Mouse (Mus musculus): ENCODE results near the gene Prima1. TPM values are rescaled to one million over a fixed set of nuclear protein-coding genes. Genes with fewer than 3 reads are reported as not detected.

Prima1 gene
- polyA plus RNA-seq, 1 experiment from 2014 or later: 1.2 TPM

- ATAC-seq (replicated peaks; ENCODE audit: low FRiP score): peak; percentile 72
Observed at GRCm38 (mm10) chr12:103215877-103216610, 25.9 kb downstream of the Prima1 start.

DNA sequence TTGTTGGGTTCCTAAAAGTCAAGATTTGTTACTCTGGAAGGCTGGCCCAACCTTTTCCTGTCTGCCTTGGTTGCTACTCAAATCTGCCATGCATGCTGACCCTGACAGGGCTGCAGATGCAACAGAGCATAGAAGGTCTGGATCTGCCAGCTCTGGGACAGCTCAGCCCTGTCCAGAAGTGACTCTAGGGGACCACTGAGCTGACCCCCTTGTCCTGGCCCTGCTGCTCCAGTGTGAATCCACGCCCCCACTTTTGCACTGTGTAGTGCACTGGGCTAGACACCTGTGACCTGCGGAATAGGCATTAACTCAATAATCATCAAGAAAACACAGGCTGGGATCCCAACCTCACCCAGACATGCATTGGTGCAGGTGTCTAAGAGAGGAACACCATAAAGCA lies 27.2 kb downstream of the Prima1 start:
- 72% methylated on average over 2 of the region's 2 CpGs for WGBS
- no peaks in the 10 kb centered on the region for H3K9me3 ChIP-seq (replicated peaks)

More at GRCm38 (mm10) chr12:103215877-103216610, 25.9 kb downstream of the Prima1 start:
- Histone ChIP-seq H3K27me3 (no peaks in the 10 kb centered on the region), H3K36me3 (no peaks in the 10 kb centered on the region), H3K9me3 (replicated peaks) (no peaks in the 10 kb centered on the region), H3K4me2 (no peak overlapping the region), H3K27ac (peak overlapping the region; percentile 66), H3K9ac (no peak overlapping the region), H3K4me3 (replicated peaks) (no peak overlapping the region), H3K4me1 (peaks cover 35% of the 10 kb centered on the region)
- WGBS: 38% methylated on average over 6 of the region's 6 CpGs

GRCm38 (mm10) chr12:103214270-103214669 lies 27.7 kb downstream of the Prima1 start:
- ATAC-seq (replicated peaks; ENCODE audit: low FRiP score): no peak
- no peak overlapping the region for H3K4me2 ChIP-seq
- 30% methylated on average over 10 of the region's 10 CpGs for WGBS
- H3K27ac ChIP-seq: 0 out of 2 replicates have a peak overlapping the region, but pooled peaks have one; percentile 23
- no peak overlapping the region for H3K4me3 ChIP-seq (replicated peaks)
- no peak overlapping the region for H3K9ac ChIP-seq
- H3K9me3 ChIP-seq (replicated peaks): no peaks in the 10 kb centered on the region
- peaks cover 31% of the 10 kb centered on the region for H3K4me1 ChIP-seq
- H3K36me3 ChIP-seq: no peaks in the 10 kb centered on the region
- H3K27me3 ChIP-seq: no peaks in the 10 kb centered on the region

More for the DNA sequence above, 27.2 kb downstream of the Prima1 start:
- no peaks in the 10 kb centered on the region for H3K36me3 ChIP-seq
- H3K4me3 ChIP-seq (replicated peaks): no peak overlapping the region
- H3K9ac ChIP-seq: no peak overlapping the region
- H3K4me1 ChIP-seq: peaks cover 31% of the 10 kb centered on the region
- H3K27ac ChIP-seq: peak overlapping the region; percentile 66; the same call in 1 of the 2 replicates
- no peaks in the 10 kb centered on the region for H3K27me3 ChIP-seq
- ATAC-seq (replicated peaks; ENCODE audit: low FRiP score): no peak
- no peak overlapping the region for H3K4me2 ChIP-seq

DNA sequence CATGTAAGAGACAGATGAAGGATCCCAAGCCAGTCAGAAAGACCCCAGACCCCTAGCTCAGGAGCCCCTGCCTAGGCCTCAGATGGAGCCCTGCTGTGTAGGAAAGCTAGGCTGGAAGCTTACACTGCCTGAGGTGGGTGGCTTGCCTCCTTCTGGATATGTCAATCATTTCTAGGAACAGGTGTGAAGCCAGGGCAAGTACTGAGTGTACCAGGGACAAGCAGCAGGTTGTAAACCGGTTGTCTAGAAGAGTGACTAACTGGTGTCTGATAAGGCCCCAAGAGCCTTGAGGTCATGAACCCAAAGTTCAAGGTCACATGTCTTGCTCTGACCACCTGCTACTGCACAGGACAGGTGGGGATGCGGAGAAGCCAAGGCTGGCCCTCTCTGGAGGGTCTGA lies 28.4 kb downstream of the Prima1 start:
- no peak for ATAC-seq (replicated peaks; ENCODE audit: low FRiP score)
- H3K4me3 ChIP-seq (replicated peaks): no peak overlapping the region
- 81% methylated on average over 2 of the region's 2 CpGs for WGBS

GRCm38 (mm10) chr12:103211078-103211477 lies 30.9 kb downstream of the Prima1 start:
- Histone ChIP-seq H3K4me1 (peaks cover 25% of the 10 kb centered on the region), H3K4me2 (no peak overlapping the region), H3K27me3 (no peaks in the 10 kb centered on the region), H3K9me3 (replicated peaks) (no peaks in the 10 kb centered on the region), H3K4me3 (replicated peaks) (no peak overlapping the region), H3K9ac (no peak overlapping the region), H3K36me3 (no peaks in the 10 kb centered on the region), H3K27ac (no peak overlapping the region)
- 54% methylated on average over 5 of the region's 5 CpGs for WGBS
- ATAC-seq (replicated peaks; ENCODE audit: low FRiP score): no peak

More for the DNA sequence above, 28.4 kb downstream of the Prima1 start:
- Histone ChIP-seq H3K27me3 (no peaks in the 10 kb centered on the region), H3K9ac (no peak overlapping the region), H3K36me3 (no peaks in the 10 kb centered on the region), H3K27ac (no peak overlapping the region), H3K9me3 (replicated peaks) (no peaks in the 10 kb centered on the region), H3K4me1 (peaks cover 31% of the 10 kb centered on the region), H3K4me2 (no peak overlapping the region)

DNA sequence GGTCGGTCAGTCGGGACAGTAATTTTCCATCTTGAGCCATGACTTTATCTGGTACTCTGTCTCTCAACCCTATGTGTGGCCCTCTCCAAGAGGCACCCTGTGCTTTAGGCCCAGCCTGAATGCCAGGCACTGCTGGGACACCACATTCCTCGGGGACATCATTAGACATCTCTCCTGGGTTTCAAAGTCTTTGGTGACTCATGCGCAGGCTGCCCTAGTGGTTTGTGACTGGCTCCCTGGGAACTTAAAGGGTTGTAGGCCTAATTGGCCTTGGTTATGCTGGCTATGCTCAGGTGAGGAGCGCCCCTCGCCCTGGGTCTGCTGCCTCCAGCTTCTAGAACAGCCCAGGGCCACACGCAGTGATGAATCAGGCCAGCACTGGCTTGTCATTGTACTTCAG lies 32.4 kb downstream of the Prima1 start:
- no peak for ATAC-seq (replicated peaks; ENCODE audit: low FRiP score)
- Histone ChIP-seq H3K9ac (no peak overlapping the region), H3K9me3 (replicated peaks) (no peaks in the 10 kb centered on the region), H3K4me1 (peaks cover 10% of the 10 kb centered on the region), H3K4me3 (replicated peaks) (no peak overlapping the region), H3K27ac (no peak overlapping the region), H3K27me3 (no peaks in the 10 kb centered on the region), H3K4me2 (no peak overlapping the region), H3K36me3 (no peaks in the 10 kb centered on the region)
- 89% methylated on average over 7 of the region's 7 CpGs for WGBS

DNA sequence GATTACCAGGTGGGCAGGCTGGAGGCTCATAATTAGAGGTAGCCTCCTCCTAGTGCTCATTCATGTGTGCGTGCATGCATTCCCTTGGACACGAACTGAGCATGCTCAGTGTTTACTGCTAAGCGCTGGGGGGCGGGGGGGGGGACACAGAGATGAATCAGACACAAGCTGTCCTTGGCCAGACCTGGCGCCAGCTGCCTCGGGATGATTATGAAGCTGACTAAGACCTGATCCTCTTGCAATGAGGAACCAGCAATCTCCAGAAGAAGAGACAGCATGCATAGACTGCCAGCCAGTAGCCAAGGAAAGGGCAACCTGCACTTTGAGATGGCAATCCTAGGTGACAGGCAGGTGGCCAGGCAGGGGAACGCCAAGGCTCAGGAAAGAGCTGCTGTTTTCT lies 36.4 kb downstream of the Prima1 start:
- Histone ChIP-seq H3K4me3 (replicated peaks) (no peak overlapping the region), H3K36me3 (no peaks in the 10 kb centered on the region), H3K9me3 (replicated peaks) (no peaks in the 10 kb centered on the region), H3K4me1 (peaks cover 16% of the 10 kb centered on the region), H3K9ac (no peak overlapping the region), H3K27ac (no peak overlapping the region), H3K27me3 (no peaks in the 10 kb centered on the region), H3K4me2 (no peak overlapping the region)
- no peak for ATAC-seq (replicated peaks; ENCODE audit: low FRiP score)
- WGBS: 68% methylated on average over 7 of the region's 7 CpGs

- H3K27me3 ChIP-seq: no peaks in the 10 kb centered on the region
- H3K4me2 ChIP-seq: no peak overlapping the region
- no peak overlapping the region for H3K9ac ChIP-seq
- H3K9me3 ChIP-seq (replicated peaks): no peaks in the 10 kb centered on the region
- peaks cover 16% of the 10 kb centered on the region for H3K4me1 ChIP-seq
- peak; percentile 89 for ATAC-seq (replicated peaks; ENCODE audit: low FRiP score)
- no peaks in the 10 kb centered on the region for H3K36me3 ChIP-seq
- no peak overlapping the region for H3K4me3 ChIP-seq (replicated peaks)
- WGBS: 13% methylated on average over 11 of the region's 11 CpGs
- peak overlapping the region; percentile 48; the same call in 1 of the 2 replicates for H3K27ac ChIP-seq
Observed at GRCm38 (mm10) chr12:103202592-103203544, 39.1 kb downstream of the Prima1 start.

- H3K36me3 ChIP-seq: no peaks in the 10 kb centered on the region
- no peak overlapping the region for H3K9ac ChIP-seq
- H3K27me3 ChIP-seq: peaks cover 5% of the 10 kb centered on the region
- H3K27ac ChIP-seq: no peak overlapping the region
- WGBS: 68% methylated on average over 5 of the region's 5 CpGs
- ATAC-seq (replicated peaks; ENCODE audit: low FRiP score): no peak
- H3K4me2 ChIP-seq: no peak overlapping the region
- H3K4me1 ChIP-seq: no peaks in the 10 kb centered on the region
- H3K4me3 ChIP-seq (replicated peaks): no peak overlapping the region
- no peaks in the 10 kb centered on the region for H3K9me3 ChIP-seq (replicated peaks)
Observed at GRCm38 (mm10) chr12:103192996-103193395, 49.0 kb downstream of the Prima1 start.

DNA sequence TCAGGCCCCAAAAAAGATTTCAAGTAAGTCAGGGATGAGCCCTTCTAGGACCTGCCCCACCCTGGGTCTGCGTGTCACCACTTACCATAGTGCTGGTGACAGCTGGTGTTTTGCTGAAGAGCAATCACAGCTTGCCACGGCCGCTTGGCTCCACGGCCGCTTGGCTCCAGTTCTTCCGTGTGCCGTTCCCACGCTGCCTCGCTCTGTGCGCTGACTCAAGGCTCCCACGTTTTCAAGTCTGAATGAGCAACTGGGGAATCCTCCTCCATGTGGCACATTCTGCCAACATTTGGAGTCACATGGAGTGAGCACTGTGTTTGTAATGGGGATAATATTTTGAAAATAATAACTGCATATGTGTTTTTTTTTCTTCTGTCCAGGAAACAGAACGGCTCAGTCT lies 52.2 kb downstream of the Prima1 start:
- 69% methylated on average over 12 of the region's 12 CpGs for WGBS
- Histone ChIP-seq H3K36me3 (no peaks in the 10 kb centered on the region), H3K4me3 (replicated peaks) (no peak overlapping the region), H3K27ac (no peak overlapping the region), H3K4me1 (no peaks in the 10 kb centered on the region), H3K4me2 (no peak overlapping the region), H3K27me3 (peaks cover 13% of the 10 kb centered on the region), H3K9ac (no peak overlapping the region), H3K9me3 (replicated peaks) (no peaks in the 10 kb centered on the region)
- ATAC-seq (replicated peaks; ENCODE audit: low FRiP score): no peak

DNA sequence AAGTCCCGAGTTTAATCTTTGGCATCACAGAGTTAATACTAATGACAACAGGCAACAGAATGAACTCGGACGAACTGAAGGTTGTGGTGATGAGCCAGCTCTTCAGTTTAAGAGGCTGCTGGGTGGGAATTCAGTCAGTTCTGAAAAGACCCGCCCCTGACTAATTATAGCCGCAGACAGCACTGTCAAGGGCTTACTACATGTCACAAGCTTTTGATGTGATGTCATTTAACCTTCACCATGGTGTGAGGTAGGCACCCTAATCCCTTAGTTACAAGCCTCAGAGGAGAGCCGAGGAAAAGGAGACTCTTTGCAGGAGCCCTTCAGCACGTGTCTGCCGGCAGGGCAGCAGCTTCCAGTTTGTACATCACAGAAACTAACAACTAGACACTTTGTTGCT lies 53.7 kb downstream of the Prima1 start:
- H3K9ac ChIP-seq: no peak overlapping the region
- no peaks in the 10 kb centered on the region for H3K36me3 ChIP-seq
- ATAC-seq (replicated peaks; ENCODE audit: low FRiP score): no peak
- no peak overlapping the region for H3K27ac ChIP-seq
- 44% methylated on average over 8 of the region's 8 CpGs for WGBS
- peaks cover 13% of the 10 kb centered on the region for H3K27me3 ChIP-seq
- H3K9me3 ChIP-seq (replicated peaks): no peaks in the 10 kb centered on the region
- H3K4me1 ChIP-seq: no peaks in the 10 kb centered on the region
- H3K4me2 ChIP-seq: no peak overlapping the region
- no peak overlapping the region for H3K4me3 ChIP-seq (replicated peaks)

GRCm38 (mm10) chr12:103187020-103187419 lies 54.9 kb downstream of the Prima1 start:
- H3K4me3 ChIP-seq (replicated peaks): no peak overlapping the region
- WGBS: 70% methylated on average over 7 of the region's 7 CpGs
- no peak overlapping the region for H3K27ac ChIP-seq
- peaks cover 13% of the 10 kb centered on the region for H3K27me3 ChIP-seq
- no peaks in the 10 kb centered on the region for H3K9me3 ChIP-seq (replicated peaks)
- no peak for ATAC-seq (replicated peaks; ENCODE audit: low FRiP score)
- no peak overlapping the region for H3K9ac ChIP-seq
- no peaks in the 10 kb centered on the region for H3K4me1 ChIP-seq
- H3K4me2 ChIP-seq: no peak overlapping the region
- no peaks in the 10 kb centered on the region for H3K36me3 ChIP-seq

All from kidney, embryonic 15.5 days (tissue).